Mouse (Mus musculus) CH12.LX (cell line): ENCODE measurements around the gene Prps1. TPM values are rescaled to one million over a fixed set of nuclear protein-coding genes. Genes with fewer than 3 reads are reported as not detected.

ENCODE experiments used
- DNase-seq: peaks from one replicate; pipeline ENCODE4 v3.0.0-alpha.2; 2013; ENCODE audit errors: extremely low read depth
- H3K27ac ChIP-seq: 2 replicates; pipeline ENCODE4 v1.5.1; 2012; ENCODE audit warnings: low read depth, mild to moderate bottlenecking, control low read depth, moderate library complexity; ENCODE audit not compliant: insufficient read depth
- H3K27me3 ChIP-seq: replicated peaks from 2 replicates; pipeline ENCODE3; 2012; ENCODE audit warnings: inconsistent platforms
- H3K36me3 ChIP-seq, 2 experiments: replicated peaks in 1 of 2; 2 replicates each; pipeline versions ENCODE3 to v1.6.1; 2012; ENCODE audit warnings: inconsistent platforms in 1 of 2, low read length in 1 of 2, mild to moderate bottlenecking in 1 of 2, mixed read lengths in 1 of 2, moderate library complexity in 1 of 2; ENCODE audit not compliant: control insufficient read depth in 1 of 2, insufficient read depth in 1 of 2
- H3K4me1 ChIP-seq, 2 experiments: 2 replicates each; pipeline ENCODE4 v1.6.1; 2012; ENCODE audit warnings: inconsistent platforms in 1 of 2, moderate library complexity in 1 of 2; ENCODE audit not compliant: insufficient read depth in 2 of 2, control insufficient read depth in 1 of 2
- H3K4me2 ChIP-seq: 2 replicates; pipeline ENCODE4 v1.6.1; 2012; ENCODE audit warnings: low read depth, mild to moderate bottlenecking, control low read depth; ENCODE audit not compliant: poor library complexity, insufficient read depth, severe bottlenecking
- H3K4me3 ChIP-seq, 3 experiments: fragments of 150-350 bp in 1 of 3; sonication (generic) in 1 of 3; replicated peaks in 1 of 3; 2 replicates each; pipeline versions ENCODE3 to v1.5.1; 2011 to 2012; ENCODE audit warnings: low read depth in 2 of 3, low read length in 2 of 3, mild to moderate bottlenecking in 2 of 3, moderate library complexity in 2 of 3, control low read depth in 1 of 3, improper control_type of control experiment in 1 of 3, inconsistent platforms in 1 of 3, mixed read lengths in 1 of 3; ENCODE audit not compliant: poor library complexity in 1 of 3
- H3K79me2 ChIP-seq: replicated peaks from 2 replicates; pipeline ENCODE4 v1.6.1; 2012; ENCODE audit warnings: mild to moderate bottlenecking, moderate library complexity; ENCODE audit not compliant: control insufficient read depth, poor library complexity, insufficient read depth, severe bottlenecking; ENCODE audit errors: extremely low read depth
- H3K9ac ChIP-seq: 2 replicates; pipeline ENCODE4 v1.6.1; 2012; ENCODE audit warnings: low read depth, mild to moderate bottlenecking, control low read depth, moderate library complexity; ENCODE audit not compliant: insufficient read depth
- H3K9me3 ChIP-seq: replicated peaks from 2 replicates; pipeline ENCODE3; 2012; ENCODE audit warnings: low read length, inconsistent platforms, mixed read lengths
- CHD1 ChIP-seq: IDR thresholded peaks from 2 replicates; pipeline ENCODE4 v1.6.1; 2012; ENCODE audit warnings: low read depth, low read length, improper control_type of control experiment, inconsistent platforms
- CHD2 ChIP-seq: IDR thresholded peaks from 2 replicates; pipeline ENCODE4 v1.6.1; 2011; ENCODE audit warnings: low read length, improper control_type of control experiment
- CTCF ChIP-seq, 2 experiments: IDR thresholded peaks in 1 of 2; conservative IDR thresholded peaks in 1 of 2; 2 replicates each; pipeline ENCODE4 v1.5.1; 2011 to 2012; ENCODE audit warnings: low read depth in 2 of 2, low read length in 2 of 2, improper control_type of control experiment in 1 of 2, inconsistent platforms in 1 of 2, mild to moderate bottlenecking in 1 of 2, moderate library complexity in 1 of 2
- ETS1 ChIP-seq: conservative IDR thresholded peaks from 2 replicates; pipeline ENCODE4 v1.6.1; 2012; ENCODE audit warnings: low read depth, mild to moderate bottlenecking, inconsistent platforms, low read length, improper control_type of control experiment, moderate library complexity
- GABPA ChIP-seq: IDR thresholded peaks from 2 replicates; pipeline ENCODE4 v1.6.1; 2012; ENCODE audit warnings: low read depth, low read length, improper control_type of control experiment, inconsistent platforms; ENCODE audit not compliant: insufficient replicate concordance
- HCFC1 ChIP-seq: IDR thresholded peaks from 2 replicates; pipeline ENCODE4 v1.6.1; 2012; ENCODE audit warnings: low read depth, mild to moderate bottlenecking, inconsistent platforms, low read length, improper control_type of control experiment
- IRF4 ChIP-seq: IDR thresholded peaks from 2 replicates; pipeline ENCODE4 v1.6.1; 2014; ENCODE audit warnings: low read depth, mild to moderate bottlenecking, inconsistent platforms, low read length, improper control_type of control experiment
- JUND ChIP-seq: conservative IDR thresholded peaks from 2 replicates; pipeline ENCODE4 v1.6.1; 2011; ENCODE audit warnings: low read depth, low read length, improper control_type of control experiment
- KAT2A ChIP-seq: IDR thresholded peaks from 2 replicates; pipeline ENCODE4 v1.6.1; 2012; ENCODE audit warnings: low read length, improper control_type of control experiment, inconsistent platforms; ENCODE audit not compliant: insufficient replicate concordance
- MAFK ChIP-seq: IDR thresholded peaks from 2 replicates; pipeline ENCODE4 v1.6.1; 2011; ENCODE audit warnings: low read length, improper control_type of control experiment; ENCODE audit not compliant: insufficient replicate concordance
- MAX ChIP-seq: IDR thresholded peaks from 2 replicates; pipeline ENCODE4 v1.6.1; 2011; ENCODE audit warnings: low read length, improper control_type of control experiment
- MAZ ChIP-seq: IDR thresholded peaks from 2 replicates; pipeline ENCODE4 v1.6.1; 2012; ENCODE audit warnings: low read depth, mild to moderate bottlenecking, inconsistent platforms, low read length, improper control_type of control experiment, moderate library complexity
- MXI1 ChIP-seq: IDR thresholded peaks from 2 replicates; pipeline ENCODE4 v1.6.1; 2011; ENCODE audit warnings: mild to moderate bottlenecking, low read depth, low read length, improper control_type of control experiment
- MYC ChIP-seq: IDR thresholded peaks from 2 replicates; pipeline ENCODE4 v1.6.1; 2011; ENCODE audit warnings: low read depth, mild to moderate bottlenecking, improper control_type of control experiment, low read length
- NELFE ChIP-seq: IDR thresholded peaks from 2 replicates; pipeline ENCODE4 v1.6.1; 2011; ENCODE audit warnings: low read depth, low read length, improper control_type of control experiment
- NRF1 ChIP-seq: IDR thresholded peaks from 2 replicates; pipeline ENCODE4 v1.6.1; 2014; ENCODE audit warnings: low read depth, mild to moderate bottlenecking, inconsistent platforms, low read length, improper control_type of control experiment, moderate library complexity
- POLR2A ChIP-seq: IDR thresholded peaks from 2 replicates; pipeline ENCODE4 v1.6.1; 2011; ENCODE audit warnings: low read depth, mild to moderate bottlenecking, improper control_type of control experiment, low read length
- POLR2AphosphoS2 ChIP-seq: IDR thresholded peaks from 2 replicates; pipeline ENCODE4 v1.6.1; 2011; ENCODE audit warnings: low read depth, low read length, improper control_type of control experiment
- RCOR1 ChIP-seq: conservative IDR thresholded peaks from 2 replicates; pipeline ENCODE4 v1.6.1; 2012; ENCODE audit warnings: low read depth, mild to moderate bottlenecking, inconsistent platforms, low read length, improper control_type of control experiment
- SIN3A ChIP-seq: IDR thresholded peaks from 2 replicates; pipeline ENCODE4 v1.6.1; 2012; ENCODE audit warnings: low read length, improper control_type of control experiment, inconsistent platforms
- TBP ChIP-seq: conservative IDR thresholded peaks from 2 replicates; pipeline ENCODE4 v1.6.1; 2011; ENCODE audit warnings: low read depth, low read length, improper control_type of control experiment
- USF1 ChIP-seq: IDR thresholded peaks from 2 replicates; pipeline ENCODE4 v1.6.1; 2014; ENCODE audit warnings: low read depth, mild to moderate bottlenecking, inconsistent platforms, low read length, improper control_type of control experiment
- USF2 ChIP-seq: conservative IDR thresholded peaks from 2 replicates; pipeline ENCODE4 v1.6.1; 2011; ENCODE audit warnings: low read depth, low read length, improper control_type of control experiment
- ZKSCAN1 ChIP-seq: IDR thresholded peaks from 2 replicates; pipeline ENCODE4 v1.6.1; 2012; ENCODE audit warnings: low read depth, inconsistent platforms, low read length, improper control_type of control experiment, borderline replicate concordance
- ZMIZ1 ChIP-seq: IDR thresholded peaks from 2 replicates; pipeline ENCODE4 v1.6.1; 2012; ENCODE audit warnings: low read depth, mild to moderate bottlenecking, inconsistent platforms, low read length, improper control_type of control experiment
- ZNF384 ChIP-seq: IDR thresholded peaks from 2 replicates; pipeline ENCODE4 v1.6.1; 2012; ENCODE audit warnings: low read depth, low read length, improper control_type of control experiment, inconsistent platforms
- dilution Hi-C: fragments of 300-500 bp; cut with MboI; formaldehyde crosslinking; loops from 2 replicates; pipeline ENCODE4 v1.14.3; 2020; ENCODE audit warnings: low sequenced_read_pairs; ENCODE audit not compliant: extremely low pct_unique_long_range_greater_than_20kb, extremely low pct_ligation_motif_present
- in situ Hi-C: fragments of 300-500 bp; cut with MboI; formaldehyde crosslinking; loops from 3 replicates; pipeline ENCODE4 v1.14.3; 2019; ENCODE audit warnings: low sequenced_read_pairs, low pct_ligation_motif_present, low pct_unique_long_range_greater_than_20kb, mixed read lengths
- polyA plus RNA-seq: library from polyadenylated mRNA; unstranded; fragments of >175 nt; gene quantifications from 2 replicates; pipeline ENCODE4 v1.2.1, GENCODE M21; 2012; ENCODE audit warnings: low read depth; ENCODE audit not compliant: insufficient read length
- total RNA-seq, 2 experiments: library from RNA; depleted of rRNA; stranded (reverse); fragments of 300-350 nt in 1 of 2; fragments of >200 nt in 1 of 2; gene quantifications; 2 replicates each; pipeline ENCODE4 v1.2.3; 2012 to 2014

Prps1 gene
- total and polyA plus RNA-seq, 3 experiments, result 52.9 to 163 (median 128) TPM

- TF ChIP-seq IRF4 (no peak), NRF1 (no peak), MAX (peak; percentile 67; the same call in 1 of the 2 replicates), MYC (0 out of 2 replicates have a peak, but pooled peaks have one; percentile 52), HCFC1 (no peak), POLR2A (no peak), JUND (no peak), MXI1 (no peak)
Observed at GRCm38 (mm10) chrX:140479171-140479570, 22.8 kb downstream of the Prps1 start (continued).

GRCm38 (mm10) chrX:140489174-140489573 lies 32.8 kb downstream of the Prps1 start:
- TF ChIP-seq CTCF (conservative IDR thresholded peaks at IDR 0.05 in 1 of 2, IDR thresholded peaks at IDR 0.05 in 1 of 2; ENCODE audit: low read depth in 2 of 2, low read length in 2 of 2) (no peak), TBP (no peak), MAX (no peak), POLR2AphosphoS2 (no peak), ZKSCAN1 (no peak), KAT2A (no peak), USF1 (no peak), CHD1 (no peak), POLR2A (no peak), IRF4 (no peak), ZNF384 (no peak), NELFE (no peak), MAZ (no peak), ETS1 (no peak), MAFK (no peak)
- TF ChIP-seq, all 38 proteins: peak for 0
- in situ Hi-C loops (no loop called here), dilution Hi-C loops (no loop called here)
- H3K4me2 ChIP-seq, result no peak overlapping the region
- H3K4me1 ChIP-seq, result peaks cover 0 to 5% of the 10 kb centered on the region in 2 experiments; a peak in 1 of 4 replicates
- H3K9me3 ChIP-seq, result no peaks in the 10 kb centered on the region
- DNase-seq, result no peak
- no peak overlapping the region for H3K4me3 ChIP-seq
- no peak overlapping the region for H3K27ac ChIP-seq
- no peaks in the 10 kb centered on the region for H3K79me2 ChIP-seq
- no peak overlapping the region for H3K9ac ChIP-seq
- no peaks in the 10 kb centered on the region for H3K27me3 ChIP-seq
- H3K36me3 ChIP-seq, result no peaks in the 10 kb centered on the region

- H3K9ac ChIP-seq, result no peak overlapping the region
- H3K4me2 ChIP-seq, result no peak overlapping the region
- dilution Hi-C loops, result no loop called here
- in situ Hi-C loops, result loop anchor here (5.0 to 10.0 kb wide), 3 partner anchors 112 to 435 kb away; partner anchors contain the start of gene Tsc22d3
- no peaks in the 10 kb centered on the region for H3K36me3 ChIP-seq
- no peaks in the 10 kb centered on the region for H3K79me2 ChIP-seq
- H3K27me3 ChIP-seq, result no peaks in the 10 kb centered on the region
- no peaks in the 10 kb centered on the region for H3K9me3 ChIP-seq
- no peak overlapping the region for H3K27ac ChIP-seq
- DNase-seq, result no peak
- no peak for TF ChIP-seq SIN3A
- TF ChIP-seq IRF4, result no peak
- no peak for TF ChIP-seq GABPA
- no peak for TF ChIP-seq TBP
- no peak for TF ChIP-seq RCOR1
- no peak for TF ChIP-seq ZMIZ1
- TF ChIP-seq USF2, result no peak
- TF ChIP-seq CHD2, result no peak
- H3K4me1 ChIP-seq, result peaks cover 0 to 5% of the 10 kb centered on the region in 2 experiments; a peak in 1 of 4 replicates
- H3K4me3 ChIP-seq, result no peak overlapping the region
Observed at GRCm38 (mm10) chrX:140490203-140490602, 33.8 kb downstream of the Prps1 start.
